Mouse (Mus musculus): Measurements from ENCODE around the gene Psd. TPM values are rescaled to one million over a fixed set of nuclear protein-coding genes. Genes with fewer than 3 reads are reported as not detected.

The Psd gene
- total RNA-seq, 2 experiments from 2014 or later, result 2.2 to 2.9 TPM

- intact Hi-C loops (cut with DNase I), result no loop called here
Observed at GRCm38 (mm10) chr19:46322996-46323572, 3.9 kb downstream of the Psd start.

GRCm38 (mm10) chr19:46322144-46322995 is 4.6 kb downstream of the Psd start:
- no peak for DNase-seq
- intact Hi-C loops (cut with DNase I), result no loop called here

More at GRCm38 (mm10) chr19:46322996-46323572, 3.9 kb downstream of the Psd start:
- DNase-seq, result no peak

GRCm38 (mm10) chr19:46321101-46321943 is 5.6 kb downstream of the Psd start:
- intact Hi-C loops (cut with DNase I), result no loop called here
- DNase-seq, result no peak

- intact Hi-C loops (cut with DNase I), result no loop called here
- DNase-seq, result no peak
Observed at GRCm38 (mm10) chr19:46320076-46320785, 6.7 kb downstream of the Psd start.

- peak; percentile 70 to 76 for DNase-seq
- intact Hi-C loops (cut with DNase I), result no loop called here
Observed at GRCm38 (mm10) chr19:46318586-46319378, 8.2 kb downstream of the Psd start.

- peak; percentile 42 to 45 for DNase-seq
Observed at GRCm38 (mm10) chr19:46318031-46318471, 8.9 kb downstream of the Psd start.

GRCm38 (mm10) chr19:46317546-46317885 is 9.4 kb downstream of the Psd start:
- intact Hi-C loops (cut with DNase I), result no loop called here
- DNase-seq, result no peak

More at GRCm38 (mm10) chr19:46318031-46318471, 8.9 kb downstream of the Psd start:
- intact Hi-C loops (cut with DNase I), result no loop called here

- peak in 1 of 2 experiments; percentile 7 for DNase-seq
- intact Hi-C loops (cut with DNase I), result no loop called here
Observed at GRCm38 (mm10) chr19:46316846-46317545, 10.0 kb downstream of the Psd start.

GRCm38 (mm10) chr19:46315752-46316610 is 11.0 kb downstream of the Psd start:
- peak in 1 of 2 experiments; percentile 3 for DNase-seq
- intact Hi-C loops (cut with DNase I), result no loop called here

GRCm38 (mm10) chr19:46314872-46315742 is 11.8 kb downstream of the Psd start:
- intact Hi-C loops (cut with DNase I), result no loop called here
- peak in 1 of 2 experiments; percentile 5 for DNase-seq

- intact Hi-C loops (cut with DNase I), result no loop called here
- peak in 1 of 2 experiments; percentile 9 for DNase-seq
Observed at GRCm38 (mm10) chr19:46314151-46314601, 12.8 kb downstream of the Psd start.

GRCm38 (mm10) chr19:46313591-46313990 is 13.4 kb downstream of the Psd start:
- intact Hi-C loops (cut with DNase I), result no loop called here
- peak in 1 of 2 experiments; percentile 1 for DNase-seq

- intact Hi-C loops (cut with DNase I), result no loop called here
- DNase-seq, result peak in 1 of 2 experiments; percentile 2
Observed at GRCm38 (mm10) chr19:46313116-46313515, 13.8 kb downstream of the Psd start.

- DNase-seq, result peak in 1 of 2 experiments; percentile 1
- intact Hi-C loops (cut with DNase I), result no loop called here
Observed at GRCm38 (mm10) chr19:46312566-46312965, 14.4 kb downstream of the Psd start.

- DNase-seq, result peak in 1 of 2 experiments; percentile 1
- intact Hi-C loops (cut with DNase I), result no loop called here
Observed at GRCm38 (mm10) chr19:46311341-46311740, 15.6 kb downstream of the Psd start.

GRCm38 (mm10) chr19:46310312-46310865 is 16.6 kb downstream of the Psd start:
- DNase-seq, result no peak
- intact Hi-C loops (cut with DNase I), result no loop called here
